Mouse (Mus musculus): ENCODE measurements around the gene Sf3b4.

Sf3b4 gene

DNA sequence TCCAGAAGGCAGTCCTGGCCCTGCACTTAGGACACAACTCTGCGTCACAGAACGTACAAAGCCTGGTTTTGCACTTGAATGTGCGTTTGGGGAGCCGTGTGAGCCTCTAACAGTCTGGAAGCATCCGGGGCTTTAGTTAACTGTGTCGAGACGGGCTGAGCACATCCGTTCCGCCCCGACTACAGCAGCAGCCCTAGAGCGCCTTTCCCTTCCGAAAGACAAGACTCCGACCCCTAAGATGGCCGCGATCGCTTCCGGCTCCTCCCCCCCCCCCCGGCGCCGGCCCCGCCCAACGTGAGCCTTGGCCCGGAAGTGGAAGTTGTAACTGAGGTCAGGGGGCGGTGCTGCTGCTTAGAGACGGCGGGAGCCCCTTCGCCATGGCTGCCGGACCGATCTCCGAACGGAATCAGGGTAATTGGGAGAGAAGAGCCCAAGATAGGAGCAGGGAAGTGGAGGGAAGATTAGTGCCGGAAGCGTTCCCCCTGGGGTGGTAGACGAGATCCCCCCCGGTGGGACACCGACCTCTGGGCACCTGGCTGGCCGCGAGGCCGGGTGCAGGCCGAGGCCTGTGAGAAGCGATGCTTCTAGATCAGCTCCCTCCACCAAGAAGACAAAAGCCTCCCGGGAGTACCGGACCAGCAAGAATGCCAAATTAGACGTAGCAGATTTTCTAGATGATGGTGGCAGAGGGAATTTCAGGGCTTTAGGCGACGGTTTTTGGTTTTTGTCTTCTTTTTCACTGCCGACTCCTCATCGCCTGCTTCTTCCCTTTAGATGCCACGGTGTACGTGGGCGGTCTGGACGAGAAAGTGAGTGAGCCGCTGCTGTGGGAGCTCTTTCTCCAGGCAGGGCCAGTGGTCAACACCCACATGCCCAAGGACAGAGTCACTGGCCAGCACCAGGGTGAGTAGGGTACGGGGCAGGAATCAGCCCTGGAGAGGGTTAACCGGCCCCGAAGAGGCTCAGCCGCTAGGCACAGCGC, at the start of gene Sf3b4:
Sf3b4 (plus strand) TSS at position 136 of the 982 bp plus-strand sequence.
- peak; percentile 91 for DNase-seq (ENCODE audit: low read depth, low spot score)

DNA sequence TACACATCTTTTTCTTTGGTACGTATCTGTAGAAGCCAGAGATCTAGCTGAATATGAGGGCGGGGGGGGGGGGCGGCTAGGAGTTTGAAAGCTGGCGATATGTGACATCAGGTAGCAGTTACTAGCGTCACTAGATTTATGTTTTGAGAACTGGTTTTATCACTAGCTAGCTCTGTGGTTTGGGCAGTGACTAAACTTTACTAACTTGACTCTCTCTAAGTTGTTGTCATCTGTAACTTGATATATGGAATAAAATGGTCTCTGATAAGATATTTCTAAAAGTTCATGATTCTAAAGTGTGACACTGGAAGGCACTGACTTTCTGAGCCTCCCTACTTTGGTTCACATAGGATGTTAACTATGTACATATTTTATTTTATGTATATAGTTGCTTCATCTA, 47.9 kb upstream of the Sf3b4 start:
- no peak for DNase-seq (ENCODE audit: low read depth, low spot score)

DNA sequence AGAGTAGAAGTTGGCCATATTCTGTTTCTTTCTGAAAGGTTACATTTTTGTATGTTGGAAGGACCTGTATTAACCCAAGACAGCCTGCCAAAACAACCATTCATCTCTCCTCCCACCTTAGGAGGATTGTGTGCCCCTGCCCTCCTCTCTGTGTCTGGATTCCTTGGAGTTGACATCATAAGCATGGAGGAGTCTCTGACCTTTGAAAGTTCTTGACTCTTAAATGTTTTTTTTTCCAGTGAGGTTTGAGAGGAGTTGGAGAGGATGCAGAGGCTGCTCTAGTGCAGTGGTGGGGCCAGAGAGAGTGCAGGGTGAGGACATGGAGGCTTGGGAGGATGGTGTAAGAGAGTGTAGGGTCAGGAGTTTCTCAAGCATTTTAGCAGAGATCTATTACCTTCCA, 44.0 kb upstream of the Sf3b4 start:
- DNase-seq (ENCODE audit: low read depth, low spot score), result peak; percentile 81

DNA sequence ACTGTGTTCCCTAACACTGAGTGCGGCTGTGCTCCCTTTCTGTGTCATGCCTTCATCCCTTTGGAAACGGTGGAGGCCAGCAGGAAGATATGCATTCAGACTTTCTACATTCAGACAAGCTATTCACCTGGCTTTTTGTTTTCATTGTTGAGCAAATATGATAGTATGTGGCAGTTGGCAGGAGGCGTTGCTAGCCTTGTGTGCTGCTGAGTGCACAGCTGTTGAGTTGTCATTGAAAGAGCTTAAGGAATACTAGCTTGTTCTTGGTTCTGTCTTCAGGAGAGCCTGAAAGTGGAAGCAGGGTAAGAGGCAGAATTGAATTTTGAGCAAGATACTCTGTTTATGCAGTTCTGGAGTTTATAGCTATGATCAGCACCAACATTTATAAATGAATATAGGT, 39.7 kb upstream of the Sf3b4 start:
- no peak for DNase-seq (ENCODE audit: low read depth, low spot score)

DNA sequence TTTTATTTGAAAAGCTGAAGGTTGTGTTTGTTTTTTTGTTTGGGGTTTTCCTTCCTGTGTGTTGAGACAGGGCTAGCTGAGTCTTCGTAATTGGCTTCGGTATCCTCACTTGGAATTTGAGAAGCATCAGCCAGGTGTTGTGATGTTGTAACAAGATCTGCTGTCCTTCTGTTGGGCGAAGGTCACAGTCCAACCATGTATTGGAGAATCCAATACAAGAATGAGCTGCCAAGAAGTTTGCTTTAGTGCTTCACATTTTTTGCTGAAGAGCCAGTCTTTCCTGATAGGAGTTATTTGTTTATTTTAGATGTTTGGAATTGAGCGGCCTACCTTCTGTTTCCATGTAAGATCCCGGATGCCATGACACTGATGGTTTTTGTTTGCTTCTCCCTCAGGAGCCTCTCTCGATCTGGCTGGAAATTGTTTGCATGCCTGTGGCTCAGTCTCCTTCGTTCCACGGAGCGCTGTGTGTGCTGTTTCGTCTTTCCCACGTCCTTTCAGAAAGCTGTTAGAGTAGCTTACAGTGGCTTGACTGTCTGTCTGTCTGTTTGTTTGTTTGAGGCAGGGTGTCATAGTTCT, 38.7 kb upstream of the Sf3b4 start:
- DNase-seq (ENCODE audit: low read depth, low spot score), result peak; percentile 62

DNA sequence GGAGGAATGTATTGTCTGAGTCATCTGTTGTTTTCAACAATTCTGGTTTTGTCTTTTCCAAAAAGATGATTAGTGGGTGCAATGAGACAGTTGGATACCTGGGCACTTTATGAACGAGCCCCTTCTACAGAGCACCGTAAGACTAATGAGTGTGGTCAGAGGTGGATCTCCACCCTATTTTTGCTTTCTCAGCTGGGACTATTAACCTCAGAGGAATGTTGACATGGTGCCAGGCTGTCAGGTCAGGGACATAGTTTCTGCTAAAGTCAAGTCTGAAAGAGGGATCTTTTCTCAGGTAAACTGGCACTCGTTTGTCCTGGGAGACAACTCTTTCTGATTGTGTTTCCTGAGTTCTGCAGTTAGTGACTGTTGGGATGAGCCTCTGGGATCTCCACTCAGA, 37.1 kb upstream of the Sf3b4 start:
- peak; percentile 75 for DNase-seq (ENCODE audit: low read depth, low spot score)

DNA sequence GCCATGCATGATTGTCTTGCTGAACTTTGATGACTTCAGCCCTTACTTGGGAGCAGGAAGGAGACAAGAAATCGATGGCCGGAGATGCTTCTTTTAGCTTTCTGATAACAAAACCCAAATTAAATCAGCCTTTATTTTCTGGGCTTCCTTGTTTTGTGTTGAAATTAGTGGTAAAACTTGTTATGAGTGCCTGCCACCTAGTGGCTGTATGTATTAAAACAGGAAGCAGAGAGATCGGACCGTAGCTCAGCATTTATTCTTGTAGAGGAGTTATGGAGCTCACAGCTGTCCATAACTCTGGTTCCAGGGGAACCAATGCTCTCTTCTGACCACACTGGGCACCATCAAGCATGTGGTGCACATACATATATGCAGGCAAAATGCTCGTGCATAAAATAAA, 24.2 kb upstream of the Sf3b4 start:
- DNase-seq (ENCODE audit: low read depth, low spot score), result peak; percentile 86

DNA sequence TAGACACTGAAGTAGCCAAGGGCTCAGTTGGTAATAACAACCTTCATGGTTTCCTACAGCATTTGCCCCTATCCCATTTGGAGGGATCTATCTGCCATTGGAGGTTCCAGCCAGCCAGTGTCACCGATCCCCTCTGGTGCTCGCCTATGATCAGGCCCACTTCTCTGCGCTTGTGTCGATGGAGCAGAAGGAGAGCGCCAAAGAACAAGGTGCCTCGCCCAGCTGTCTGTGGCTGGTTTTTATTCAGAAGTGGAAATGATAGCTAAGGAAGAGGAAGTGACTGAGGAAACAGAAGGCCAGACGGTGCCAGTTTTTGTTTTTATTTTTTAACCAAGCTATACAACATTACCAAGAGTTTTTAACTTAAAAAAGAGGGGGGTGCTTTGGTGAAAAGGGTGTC, 20.3 kb upstream of the Sf3b4 start:
- no peak for DNase-seq (ENCODE audit: low read depth, low spot score)

DNA sequence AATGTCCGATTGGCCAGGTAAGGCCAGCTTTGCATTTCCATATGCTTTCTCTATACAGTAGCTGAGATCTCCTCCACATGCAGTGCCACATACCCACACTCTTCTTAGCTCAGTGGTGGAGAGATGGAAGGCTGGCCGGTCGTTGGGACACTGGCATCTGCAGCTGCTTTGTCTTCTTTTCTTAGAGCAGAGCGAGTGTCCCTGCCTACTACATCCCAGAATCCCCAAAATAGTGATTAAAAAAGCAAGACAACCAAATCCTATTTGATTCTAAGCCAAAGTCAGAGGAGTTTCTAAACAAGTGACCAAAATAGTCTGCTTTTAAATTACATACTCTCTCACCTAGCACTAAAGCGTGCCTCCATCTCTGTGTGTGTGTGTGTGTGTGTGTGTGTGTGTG, 19.5 kb upstream of the Sf3b4 start:
- DNase-seq (ENCODE audit: low read depth, low spot score), result no peak

DNA sequence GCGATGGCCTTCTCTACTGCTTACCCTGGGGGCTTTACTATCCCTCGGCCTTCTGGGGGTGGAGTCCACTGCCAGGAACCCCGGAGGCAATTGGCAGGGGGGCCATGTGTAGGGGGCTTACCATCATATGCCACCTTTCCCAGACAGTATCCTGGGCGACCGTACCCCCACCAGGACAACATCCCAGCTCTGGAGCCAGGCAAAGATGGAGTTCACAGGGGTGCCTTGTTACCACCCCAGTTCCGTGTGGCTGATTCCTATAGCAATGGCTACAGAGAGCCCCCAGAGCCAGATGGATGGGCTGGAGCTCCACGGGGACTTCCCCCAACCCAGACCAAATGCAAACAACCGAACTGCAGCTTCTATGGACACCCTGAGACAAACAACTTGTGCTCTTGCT, 16.6 kb upstream of the Sf3b4 start:
- DNase-seq (ENCODE audit: low read depth, low spot score), result no peak

DNA sequence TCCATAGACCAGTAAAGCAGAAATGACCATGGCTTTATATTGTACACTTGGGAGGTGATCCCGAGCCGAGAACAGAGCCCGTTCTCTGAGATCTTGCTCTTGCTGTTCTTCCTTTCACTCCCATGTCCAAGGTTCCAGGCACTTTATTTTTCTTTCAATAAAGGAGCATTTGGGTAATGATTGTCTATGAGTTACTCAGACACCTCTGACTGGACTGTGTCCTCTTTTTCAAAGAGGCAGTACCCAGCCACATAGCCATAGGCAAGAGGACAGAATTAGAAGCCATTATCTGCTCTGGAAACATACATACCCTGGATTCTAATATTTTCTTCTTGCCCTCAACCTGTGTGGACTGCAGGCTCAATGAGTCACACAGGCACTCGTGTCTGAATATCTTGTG, 12.3 kb upstream of the Sf3b4 start:
- DNase-seq (ENCODE audit: low read depth, low spot score), result no peak

DNA sequence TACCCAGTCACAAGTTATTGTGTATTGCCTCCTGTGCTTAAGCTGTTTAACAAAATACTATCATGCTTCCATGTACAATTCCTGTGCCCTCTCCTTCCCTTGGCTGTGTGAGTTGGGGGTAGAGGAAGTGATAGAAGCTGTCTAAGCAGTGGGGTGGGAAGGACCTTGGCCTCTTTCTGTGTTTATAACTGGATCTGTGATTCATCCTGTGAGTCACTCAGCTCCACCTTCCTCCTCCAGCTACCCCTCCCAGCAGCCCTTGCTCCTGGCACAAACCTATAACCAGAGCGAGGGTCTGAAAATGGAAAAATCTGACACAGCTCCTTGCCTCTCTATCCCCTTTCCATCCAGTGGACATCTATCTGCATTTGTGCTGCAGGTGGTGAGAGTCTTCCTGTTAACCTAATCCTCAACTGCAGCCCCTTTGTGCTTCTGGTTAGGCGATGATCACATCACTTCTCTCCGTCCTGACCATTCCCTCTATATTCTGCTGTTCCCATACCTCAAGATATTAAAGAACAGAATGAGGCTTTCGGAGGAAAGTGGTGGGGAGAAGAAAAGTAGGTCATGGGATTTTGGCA, 11.8 kb upstream of the Sf3b4 start:
- DNase-seq (ENCODE audit: low read depth, low spot score), result peak; percentile 96

DNA sequence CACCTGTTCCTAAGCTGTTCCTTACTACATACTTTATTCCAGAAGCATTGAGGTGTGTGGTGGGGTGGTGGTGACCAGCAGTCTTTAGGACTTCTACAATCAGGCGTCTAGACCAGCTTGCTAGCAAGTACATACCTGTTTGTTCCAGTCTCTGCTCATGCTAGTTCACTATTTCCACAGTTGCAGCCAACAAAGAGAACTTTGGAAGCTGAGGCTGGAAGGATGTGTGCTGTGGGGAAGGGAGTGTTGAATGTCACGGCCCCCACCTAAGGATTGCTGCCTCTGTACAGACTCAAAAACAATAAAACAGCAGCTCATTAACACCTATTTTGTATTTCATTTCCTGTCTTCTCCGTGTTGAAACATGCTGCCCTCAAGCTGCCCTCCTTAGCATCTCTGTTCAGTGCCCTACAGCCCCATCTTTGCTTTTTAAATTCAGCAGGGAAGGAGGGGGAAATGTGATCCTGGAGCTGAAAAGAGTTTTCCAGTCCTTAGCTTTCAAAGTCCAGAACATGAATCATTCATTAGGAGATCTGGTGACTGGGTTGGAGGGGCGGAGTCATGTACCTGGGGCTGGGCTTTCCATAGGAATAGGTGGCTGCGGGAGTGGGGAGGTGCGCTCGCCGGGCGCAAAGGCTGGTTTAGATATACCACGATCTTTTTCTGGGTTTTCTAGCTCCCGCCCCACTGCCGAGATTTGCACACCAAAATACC, 11.2 kb upstream of the Sf3b4 start:
- peak; percentile 96 for DNase-seq (ENCODE audit: low read depth, low spot score)

DNA sequence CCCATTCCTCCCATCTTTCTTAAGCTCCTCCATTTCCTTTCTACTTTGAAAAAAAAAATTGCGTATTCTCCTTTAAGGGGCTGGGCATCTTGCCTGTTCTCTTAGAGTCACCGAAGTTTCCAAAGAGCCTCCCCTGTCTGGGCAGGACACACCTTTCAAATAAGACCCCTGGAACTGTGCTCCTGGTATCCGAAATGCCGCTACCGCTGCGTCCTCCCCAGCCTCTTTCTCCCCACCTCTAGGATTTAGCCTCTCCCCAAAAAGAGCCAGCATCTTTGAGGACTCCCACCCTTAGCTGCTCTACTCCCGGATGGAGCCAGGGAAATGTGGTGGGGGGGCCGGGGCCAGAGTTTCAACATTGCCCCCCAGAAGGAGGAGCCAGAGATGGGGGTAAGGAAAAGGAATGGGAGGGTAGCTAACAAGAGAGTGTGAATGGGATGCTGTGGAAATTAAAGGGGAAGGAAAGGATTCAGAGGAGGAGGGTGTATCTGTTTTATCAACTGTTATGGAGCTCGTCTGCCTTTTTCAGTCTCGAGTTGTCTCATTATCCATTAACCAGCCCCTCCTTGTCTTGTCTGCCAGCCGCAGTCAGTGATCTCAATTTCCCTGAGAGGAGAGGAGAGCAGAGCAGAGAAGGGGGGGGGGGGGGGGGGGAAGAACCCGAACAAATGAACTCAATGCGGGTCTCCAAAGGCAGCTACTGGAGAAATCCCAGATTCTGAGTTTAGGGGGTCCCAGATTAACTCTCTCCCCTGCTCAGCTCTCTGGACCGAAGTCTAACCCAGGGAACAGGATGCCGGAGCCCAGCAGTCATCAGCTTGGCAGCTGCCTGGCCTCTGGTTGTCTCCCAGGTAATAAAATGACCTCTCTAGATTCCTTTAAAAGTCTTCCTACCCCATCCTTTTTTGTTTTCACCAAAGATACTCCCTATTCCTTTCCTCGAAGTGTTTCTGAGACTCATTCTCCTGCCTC, 10.0 kb upstream of the Sf3b4 start, which contains the start of gene Mtmr11:
Mtmr11 (plus strand) TSS at position 136 of the 972 bp plus-strand sequence.
- DNase-seq (ENCODE audit: low read depth, low spot score), result peak; percentile 72

DNA sequence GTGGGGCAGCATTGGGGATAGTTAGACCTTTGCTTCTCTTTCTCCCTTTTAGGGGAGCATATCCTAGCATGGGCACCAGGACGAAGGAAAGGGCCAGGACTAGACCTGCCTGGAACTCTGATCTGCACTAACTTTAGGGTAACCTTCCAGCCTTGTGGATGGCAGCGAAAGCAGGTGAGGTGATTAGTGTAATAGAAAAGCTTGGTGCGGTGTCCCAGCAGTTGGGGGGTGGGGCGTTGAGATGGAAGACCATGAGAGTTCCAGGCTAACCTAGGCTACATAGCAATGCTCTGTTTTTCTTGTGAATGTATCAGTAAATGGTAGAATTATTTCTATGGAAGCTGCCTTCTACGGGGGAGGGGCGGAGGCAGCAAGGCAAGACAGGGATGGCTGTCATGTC, 9.1 kb upstream of the Sf3b4 start:
- DNase-seq (ENCODE audit: low read depth, low spot score), result no peak

DNA sequence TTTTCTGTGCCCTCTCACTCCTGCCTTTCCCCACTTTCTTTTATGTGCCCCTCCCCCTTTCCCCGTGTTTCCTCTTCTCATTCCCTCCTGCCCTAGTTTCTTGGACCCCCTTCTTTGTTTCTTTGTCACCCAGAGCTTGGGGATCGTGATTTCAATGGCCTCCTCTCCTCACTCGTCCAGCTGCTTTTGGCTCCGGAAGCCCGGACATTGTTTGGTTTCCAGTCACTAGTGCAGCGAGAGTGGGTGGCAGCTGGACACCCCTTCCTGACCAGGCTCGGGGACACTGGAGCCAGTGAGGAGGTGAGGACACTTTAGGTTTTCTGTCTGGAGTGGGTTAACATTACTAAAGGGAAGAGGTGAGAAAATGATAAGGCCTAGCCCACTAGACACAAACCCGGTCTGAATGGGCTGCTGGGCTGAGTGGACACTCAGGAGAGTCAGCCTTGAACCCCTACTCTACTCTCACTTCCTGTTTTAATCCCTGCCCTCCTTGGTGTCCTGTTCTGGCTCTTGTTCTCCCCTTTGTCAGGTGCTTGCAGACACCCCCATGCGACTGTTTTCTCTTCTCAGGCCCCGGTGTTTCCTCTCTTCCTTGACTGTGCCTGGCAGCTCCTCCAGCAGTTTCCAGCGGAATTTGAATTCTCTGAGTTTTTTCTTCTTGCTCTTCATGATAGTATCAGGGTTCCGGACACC, 3.5 kb upstream of the Sf3b4 start:
- DNase-seq (ENCODE audit: low read depth, low spot score), result no peak

DNA sequence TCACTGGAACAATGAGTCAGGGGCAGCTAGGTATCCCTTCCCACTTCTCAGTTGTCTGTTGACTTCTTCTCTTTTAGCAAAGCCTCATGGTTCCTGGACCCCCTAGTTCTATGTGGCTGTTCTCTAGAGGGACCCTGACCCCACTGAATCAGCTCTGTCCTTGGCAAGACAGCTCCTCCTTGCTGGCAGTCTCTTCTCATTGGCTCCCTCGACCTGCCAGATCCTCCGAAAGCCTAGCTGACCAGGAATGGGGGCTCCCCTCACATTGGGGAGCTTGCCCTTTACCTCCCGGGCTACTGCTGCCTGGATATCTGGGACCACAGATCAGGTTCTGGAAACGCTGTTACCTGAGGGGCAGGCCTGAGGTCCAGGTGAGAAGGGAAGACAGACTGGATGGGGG, 1.9 kb upstream of the Sf3b4 start:
- DNase-seq (ENCODE audit: low read depth, low spot score), result no peak

DNA sequence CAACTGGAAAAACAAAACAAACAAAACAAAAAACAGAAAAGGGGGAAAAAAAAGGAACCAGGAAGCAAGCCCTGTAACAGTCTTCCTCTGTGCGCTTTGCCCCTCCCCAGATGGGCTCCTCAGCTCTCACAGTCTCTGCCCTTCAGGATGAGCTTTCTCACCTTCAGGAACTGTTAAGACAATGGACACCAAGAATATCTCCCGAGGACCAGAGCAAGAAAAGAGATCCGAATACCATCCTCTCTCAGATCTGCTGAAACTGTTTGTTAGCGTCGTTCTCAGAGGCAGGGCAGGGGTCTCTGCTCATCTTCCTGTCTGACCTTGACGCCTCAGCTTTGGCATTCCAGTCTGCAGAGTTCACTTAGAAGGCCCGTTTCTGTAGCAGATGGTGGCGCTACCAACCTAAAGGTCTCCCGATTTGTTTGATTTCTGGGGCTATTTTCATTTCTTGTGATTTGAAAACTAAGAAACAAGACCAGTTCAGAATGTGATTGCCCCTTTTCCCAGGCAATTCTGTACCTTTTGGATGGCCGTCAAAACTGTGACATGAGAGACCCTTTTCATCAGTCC, 1.1 kb upstream of the Sf3b4 start:
- no peak for DNase-seq (ENCODE audit: low read depth, low spot score)

DNA sequence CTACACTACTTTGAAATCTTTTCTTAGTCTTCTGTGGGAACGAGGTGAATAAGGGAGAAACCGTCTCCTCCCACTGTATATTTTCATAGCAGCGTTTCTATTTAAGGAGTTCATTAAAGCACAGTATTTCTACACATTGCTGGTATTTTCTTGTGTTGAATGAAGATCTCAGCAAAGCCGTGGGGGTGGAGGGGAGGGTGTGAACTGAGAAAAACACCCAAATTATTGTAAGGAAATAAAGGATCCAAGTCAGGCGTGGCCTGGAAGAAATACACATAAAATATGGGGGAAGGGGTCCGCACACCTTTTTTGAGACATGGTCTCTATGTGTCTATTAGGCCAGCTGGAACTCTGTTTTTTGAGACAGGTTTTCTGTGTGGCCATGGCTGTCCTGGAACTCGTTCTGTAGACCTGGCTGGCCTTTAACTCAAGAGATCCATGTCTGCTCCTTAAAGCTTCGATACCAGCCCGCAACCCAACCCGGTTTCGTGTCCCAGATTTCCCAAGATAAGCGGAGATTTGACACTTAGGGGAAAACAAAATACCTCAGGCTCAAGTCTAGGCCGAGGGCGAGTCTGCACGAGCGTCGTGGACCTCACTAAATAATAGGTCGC, 442 bp upstream of the Sf3b4 start:
- DNase-seq (ENCODE audit: low read depth, low spot score), result no peak
